Mouse (Mus musculus) v-Abl transformed pro-B cells (cell line): ENCODE results near the gene Mthfsl.
"Not testable (repeated sequence)": the region's sequence is repeated elsewhere in the genome, so short reads cannot be mapped to it uniquely, and the experiment has no call there.

Source experiments
- in situ Hi-C, 2 experiments: fragments of 400-800 bp; cut with MboI; formaldehyde crosslinking; loops; one replicate each; pipeline ENCODE4 v1.15.1; 2025; ENCODE audit not compliant: unreplicated experiment in 2 of 2

Mthfsl gene

GRCm38 (mm10) chr9:88705157-88705556 lies 14.9 kb downstream of the Mthfsl start:
- in situ Hi-C loops = loop anchor here (25.0 kb wide), 3 partner anchors 143 to 982 kb away; no protein-coding TSS in a partner anchor

GRCm38 (mm10) chr9:88698746-88699145 lies 21.4 kb downstream of the Mthfsl start:
- in situ Hi-C loops = not testable (repeated sequence)

GRCm38 (mm10) chr9:88691307-88691706 lies 28.8 kb downstream of the Mthfsl start:
- in situ Hi-C loops = not testable (repeated sequence)

- in situ Hi-C loops = not testable (repeated sequence)
Observed at GRCm38 (mm10) chr9:88689451-88689850, 30.6 kb downstream of the Mthfsl start.

GRCm38 (mm10) chr9:88686719-88687118 lies 33.4 kb downstream of the Mthfsl start:
- in situ Hi-C loops = not testable (repeated sequence)

GRCm38 (mm10) chr9:88658341-88658740 lies 61.8 kb downstream of the Mthfsl start:
- in situ Hi-C loops = not testable (repeated sequence)

GRCm38 (mm10) chr9:88650742-88651141 lies 69.4 kb downstream of the Mthfsl start:
- in situ Hi-C loops = not testable (repeated sequence)
